Mouse (Mus musculus) erythroblast, embryonic 14.5 days (primary cell): ENCODE measurements around the gene 2210017I01Rik.

Experiments used
- GATA1 ChIP-seq: IDR thresholded peaks from 2 replicates; pipeline ENCODE4 v1.6.1; 2012; ENCODE audit warnings: low read length, inconsistent platforms, mixed read lengths
- TAL1 ChIP-seq: IDR thresholded peaks from 3 replicates; pipeline ENCODE4 v1.6.1; 2012; ENCODE audit warnings: low read length, inconsistent platforms, mixed read lengths

DNA sequence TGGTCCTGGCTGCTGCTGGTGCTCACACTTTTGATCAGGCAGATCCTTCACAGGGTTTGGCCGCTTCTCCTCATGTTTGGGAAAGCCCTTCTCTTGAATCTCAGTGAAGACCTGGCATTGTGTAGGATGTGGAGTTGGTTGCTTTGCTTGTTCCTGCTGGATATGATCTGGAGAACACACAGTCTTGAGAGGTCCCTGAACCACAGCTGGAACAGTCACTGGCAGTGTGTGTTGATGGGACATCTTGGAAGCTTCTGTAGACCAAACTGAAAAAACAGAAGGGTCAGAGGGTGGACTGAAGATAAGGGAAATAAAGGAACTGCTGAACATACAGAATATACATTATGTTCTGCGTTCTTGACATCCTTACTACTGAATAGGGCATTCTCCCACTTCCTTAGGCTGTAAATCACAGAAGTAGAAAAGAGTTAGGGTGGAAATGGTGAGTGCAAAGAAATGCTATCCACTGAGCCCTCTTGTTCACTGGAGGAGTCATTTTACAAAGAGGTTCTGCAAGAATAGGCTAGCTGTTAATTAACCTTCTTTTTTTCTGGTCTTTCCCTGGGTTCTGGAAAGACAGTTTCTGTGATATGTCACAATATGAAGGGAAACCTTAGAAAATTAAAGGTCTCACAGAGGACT lies 34.7 kb downstream of the 2210017I01Rik start:
- TF ChIP-seq GATA1 (no peak), TAL1 (no peak)
